Mouse (Mus musculus) regulatory T cell (primary cell): ENCODE measurements around the gene BC017158.

Experiments used
- in situ Hi-C: fragments of 300-600 bp; cut with MboI, MseI; formaldehyde crosslinking; loops from one replicate; pipeline ENCODE4 v1.15.1; 2025; ENCODE audit warnings: high pct_unique_total_duplicates

Gene BC017158

GRCm38 (mm10) chr7:128236856-128237592 is 60.9 kb downstream of the BC017158 start, which contains the start of gene Armc5:
TSS of gene Armc5 (plus strand) at chr7:128237342.
- in situ Hi-C loops = no loop called here

- in situ Hi-C loops = no loop called here
Observed at GRCm38 (mm10) chr7:128236426-128236825, 61.5 kb downstream of the BC017158 start.

- in situ Hi-C loops = no loop called here
Observed at GRCm38 (mm10) chr7:128235481-128235880, 62.5 kb downstream of the BC017158 start.

- in situ Hi-C loops = no loop called here
Observed at GRCm38 (mm10) chr7:128234796-128235195, 63.2 kb downstream of the BC017158 start.

- in situ Hi-C loops = no loop called here
Observed at GRCm38 (mm10) chr7:128231741-128232140, 66.2 kb downstream of the BC017158 start.
